Mouse (Mus musculus): ENCODE results near the gene Kcnq2. TPM values are rescaled to one million over a fixed set of nuclear protein-coding genes. Genes with fewer than 3 reads are reported as not detected.

Gene Kcnq2
- polyA plus RNA-seq, 1 experiment, result not detected

DNA sequence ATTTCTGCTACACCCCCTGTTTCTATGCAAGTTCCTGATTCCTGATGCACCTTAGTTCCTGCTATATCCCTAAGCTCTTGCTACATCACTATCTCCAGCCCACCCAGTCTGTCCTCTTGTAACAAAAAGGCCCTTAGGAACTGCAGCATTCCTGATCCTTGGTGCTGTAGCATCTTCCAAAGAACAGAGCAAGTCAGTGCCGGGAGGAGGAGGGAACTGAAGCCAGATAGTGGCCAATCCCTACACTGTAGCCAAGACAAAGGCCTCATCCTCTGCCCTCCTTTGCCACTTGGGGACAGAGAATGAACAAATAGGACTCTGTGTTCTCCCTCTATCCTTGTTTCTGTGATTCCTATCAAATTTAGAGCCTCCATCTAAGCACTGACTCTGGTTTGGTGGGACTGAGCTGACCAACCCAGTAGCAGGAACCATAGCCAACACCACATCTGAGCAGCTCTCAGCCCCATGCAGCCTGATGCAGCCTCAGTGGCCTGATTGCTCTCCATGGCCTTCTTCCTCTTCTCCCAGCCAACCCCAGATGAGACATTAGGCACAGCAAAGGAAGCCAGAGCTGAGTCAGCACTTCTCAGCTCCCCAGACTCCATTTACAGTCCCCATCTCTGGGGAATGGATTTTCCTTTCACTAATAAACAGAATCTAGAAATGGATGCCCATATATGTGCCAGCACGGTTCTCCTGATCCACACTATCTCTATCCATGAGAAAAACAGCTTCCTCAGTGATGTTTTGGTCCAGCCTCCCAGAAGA lies 8.6 kb upstream of the Kcnq2 start:
- TF ChIP-seq POLR2A (IDR thresholded peaks at IDR 0.05; ENCODE audit: borderline replicate concordance, control insufficient read depth, low read depth, low read length), result no peak
- no peak for TF ChIP-seq CTCF (IDR thresholded peaks at IDR 0.05; ENCODE audit: control insufficient read depth, insufficient read depth, low read length)
- WGBS, result 54% methylated on average over 2 of the region's 2 CpGs
- Histone ChIP-seq H3K27ac (ENCODE audit: control insufficient read depth, insufficient read depth, low read depth, low read length, poor library complexity) (no peak overlapping the region), H3K4me1 (ENCODE audit: control insufficient read depth, insufficient read depth, low read length) (no peaks in the 10 kb centered on the region), H3K4me3 (replicated peaks; ENCODE audit: control insufficient read depth, low read depth, low read length) (no peak overlapping the region)

DNA sequence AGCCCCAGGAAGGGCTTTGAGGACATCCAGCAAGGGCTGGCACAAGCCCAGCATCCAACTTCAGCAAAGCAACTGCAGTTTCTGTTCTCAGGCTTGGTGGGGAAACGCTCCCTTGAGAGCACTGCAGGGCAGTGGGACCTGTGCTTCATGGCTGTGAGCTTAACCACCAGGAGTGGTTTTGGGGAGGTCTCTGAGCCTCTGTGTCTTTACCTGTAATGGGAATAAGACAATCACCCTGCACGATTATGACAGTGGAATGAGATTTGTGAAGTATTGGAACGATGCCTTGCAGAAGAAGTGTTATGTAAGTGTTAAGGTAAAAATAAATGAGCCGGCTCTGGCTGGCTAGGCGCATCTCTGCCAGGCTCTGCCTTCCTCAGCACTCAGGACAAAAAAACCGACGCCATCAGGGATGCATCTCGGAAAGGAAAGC lies 7.6 kb upstream of the Kcnq2 start:
- WGBS, result 60% methylated on average over 8 of the region's 8 CpGs

DNA sequence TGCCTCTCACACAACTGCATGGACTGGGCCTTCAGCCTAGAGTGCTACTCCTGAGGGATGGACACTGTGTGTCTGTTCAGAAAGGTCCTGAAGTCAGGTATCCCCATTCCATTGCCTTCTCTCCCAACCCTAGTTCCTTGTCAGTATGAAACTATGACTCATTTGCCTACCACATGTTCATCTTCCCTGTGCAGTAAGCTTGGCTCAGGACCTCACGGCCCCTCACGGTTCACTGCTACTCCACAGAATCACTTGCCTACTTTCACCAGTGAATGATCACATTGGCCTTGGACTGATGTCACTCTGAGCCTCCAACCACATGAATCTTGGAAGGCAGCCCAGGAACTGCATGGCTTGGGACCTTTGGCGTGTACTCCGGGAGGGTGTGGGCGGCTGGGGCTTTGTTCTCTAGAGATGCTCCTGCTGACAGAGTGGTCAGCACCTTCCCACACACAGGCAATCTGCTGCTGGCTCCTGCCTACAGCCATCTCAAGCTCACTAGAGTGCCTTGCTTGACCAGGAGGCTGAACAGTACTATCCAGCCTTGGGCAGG lies 4.6 kb upstream of the Kcnq2 start:
- TF ChIP-seq CTCF (IDR thresholded peaks at IDR 0.05; ENCODE audit: control insufficient read depth, insufficient read depth, low read length) (no peak), POLR2A (IDR thresholded peaks at IDR 0.05; ENCODE audit: borderline replicate concordance, control insufficient read depth, low read depth, low read length) (no peak)
- 88% methylated on average over 5 of the region's 5 CpGs for WGBS
- Histone ChIP-seq H3K27ac (ENCODE audit: control insufficient read depth, insufficient read depth, low read depth, low read length, poor library complexity) (no peak overlapping the region), H3K4me1 (ENCODE audit: control insufficient read depth, insufficient read depth, low read length) (no peaks in the 10 kb centered on the region), H3K4me3 (replicated peaks; ENCODE audit: control insufficient read depth, low read depth, low read length) (no peak overlapping the region)

More for the DNA sequence above, 7.6 kb upstream of the Kcnq2 start:
- Histone ChIP-seq H3K4me3 (replicated peaks; ENCODE audit: control insufficient read depth, low read depth, low read length) (no peak overlapping the region), H3K4me1 (ENCODE audit: control insufficient read depth, insufficient read depth, low read length) (no peaks in the 10 kb centered on the region), H3K27ac (ENCODE audit: control insufficient read depth, insufficient read depth, low read depth, low read length, poor library complexity) (no peak overlapping the region)
- TF ChIP-seq CTCF (IDR thresholded peaks at IDR 0.05; ENCODE audit: control insufficient read depth, insufficient read depth, low read length), result no peak
- TF ChIP-seq POLR2A (IDR thresholded peaks at IDR 0.05; ENCODE audit: borderline replicate concordance, control insufficient read depth, low read depth, low read length), result no peak

DNA sequence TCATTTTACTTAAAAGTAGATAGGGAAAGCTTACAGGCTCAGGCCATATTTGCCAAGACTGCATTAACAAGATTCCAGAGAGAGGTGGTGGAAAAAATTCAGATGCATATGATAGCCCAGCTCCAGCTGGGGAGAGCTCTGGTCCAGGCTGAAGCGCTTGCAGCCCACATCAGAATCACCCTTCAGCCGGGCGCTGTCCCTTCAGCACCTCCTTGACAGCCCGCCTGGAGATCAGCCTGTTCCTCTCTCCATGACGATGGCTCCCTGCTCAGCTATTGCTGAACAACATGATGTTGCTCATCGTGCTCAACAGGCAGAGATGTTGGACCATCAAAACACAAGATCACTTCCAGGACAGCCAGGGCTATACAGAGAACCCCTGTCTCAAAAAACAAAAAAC lies 1.8 kb upstream of the Kcnq2 start:
- Histone ChIP-seq H3K27ac (ENCODE audit: control insufficient read depth, insufficient read depth, low read depth, low read length, poor library complexity) (no peak overlapping the region; the same call in 1 of the 2 replicates), H3K4me3 (replicated peaks; ENCODE audit: control insufficient read depth, low read depth, low read length) (no peak overlapping the region), H3K4me1 (ENCODE audit: control insufficient read depth, insufficient read depth, low read length) (no peaks in the 10 kb centered on the region)
- WGBS, result 3% methylated on average over 6 of the region's 6 CpGs
- TF ChIP-seq POLR2A (IDR thresholded peaks at IDR 0.05; ENCODE audit: borderline replicate concordance, control insufficient read depth, low read depth, low read length) (no peak), CTCF (IDR thresholded peaks at IDR 0.05; ENCODE audit: control insufficient read depth, insufficient read depth, low read length) (no peak)

DNA sequence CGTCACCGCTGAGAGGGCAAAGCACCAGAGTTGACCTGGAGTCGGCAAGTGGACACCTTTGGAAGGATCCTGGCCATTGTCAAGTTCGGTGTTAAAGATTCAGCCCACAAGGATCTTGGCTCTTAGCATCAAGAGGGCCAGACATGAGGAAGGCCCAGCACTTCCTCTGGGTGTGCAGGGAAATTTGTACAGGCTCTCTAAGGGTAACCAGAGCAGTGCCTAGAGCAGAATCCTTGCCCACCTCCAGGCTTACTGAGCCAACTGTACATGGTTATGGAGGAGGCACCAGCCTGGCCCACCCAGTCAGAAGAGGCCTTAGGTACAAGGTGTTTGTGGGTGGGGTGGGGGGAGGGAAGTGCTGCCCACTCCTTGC lies 332 bp upstream of the Kcnq2 start:
- Histone ChIP-seq H3K4me1 (ENCODE audit: control insufficient read depth, insufficient read depth, low read length) (no peaks in the 10 kb centered on the region), H3K4me3 (replicated peaks; ENCODE audit: control insufficient read depth, low read depth, low read length) (no peak overlapping the region), H3K27ac (ENCODE audit: control insufficient read depth, insufficient read depth, low read depth, low read length, poor library complexity) (no peak overlapping the region)
- 12% methylated on average over 4 of the region's 4 CpGs for WGBS
- no peak for TF ChIP-seq CTCF (IDR thresholded peaks at IDR 0.05; ENCODE audit: control insufficient read depth, insufficient read depth, low read length)
- no peak for TF ChIP-seq POLR2A (IDR thresholded peaks at IDR 0.05; ENCODE audit: borderline replicate concordance, control insufficient read depth, low read depth, low read length)

DNA sequence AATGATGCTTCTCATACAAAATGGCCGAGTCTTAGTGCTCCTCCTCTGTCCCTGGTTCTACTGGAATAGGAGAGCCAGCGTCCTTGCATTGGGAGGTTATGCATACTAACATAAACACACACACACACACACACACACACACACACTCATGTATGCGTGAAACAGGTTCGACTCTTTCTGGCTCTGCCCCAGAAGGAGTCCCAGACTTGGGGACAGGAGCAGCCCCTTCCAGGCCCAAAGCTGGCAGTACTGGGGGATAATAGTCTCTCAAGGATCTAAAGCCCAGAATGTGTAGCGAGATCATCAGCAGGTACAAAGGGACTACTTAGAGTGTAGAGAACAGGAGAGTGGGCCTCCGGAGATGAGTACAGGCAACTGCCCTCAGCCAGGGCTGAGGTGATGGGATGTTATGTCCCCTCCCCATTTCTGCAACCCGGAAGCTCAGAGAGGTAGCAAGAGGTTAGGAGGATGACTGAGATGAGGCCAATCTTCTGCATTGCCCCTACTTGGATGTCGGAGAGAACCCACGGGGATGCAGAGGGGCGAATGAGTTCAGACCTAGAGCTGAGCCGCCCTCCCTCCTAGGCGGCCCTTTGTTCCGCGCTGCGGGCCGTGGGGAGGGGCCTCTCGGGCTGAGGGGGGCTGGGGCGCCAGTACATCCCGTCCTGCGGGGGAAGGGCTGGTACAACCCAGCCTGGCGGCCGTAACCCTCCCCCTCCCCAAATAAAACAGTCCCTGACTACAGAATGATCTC lies 1.1 kb downstream of the Kcnq2 start:
- TF ChIP-seq CTCF (IDR thresholded peaks at IDR 0.05; ENCODE audit: control insufficient read depth, insufficient read depth, low read length) (no peak), POLR2A (IDR thresholded peaks at IDR 0.05; ENCODE audit: borderline replicate concordance, control insufficient read depth, low read depth, low read length) (no peak)
- Histone ChIP-seq H3K4me3 (replicated peaks; ENCODE audit: control insufficient read depth, low read depth, low read length) (no peak overlapping the region), H3K27ac (ENCODE audit: control insufficient read depth, insufficient read depth, low read depth, low read length, poor library complexity) (no peak overlapping the region), H3K4me1 (ENCODE audit: control insufficient read depth, insufficient read depth, low read length) (no peaks in the 10 kb centered on the region)
- 12% methylated on average over 22 of the region's 22 CpGs for WGBS

DNA sequence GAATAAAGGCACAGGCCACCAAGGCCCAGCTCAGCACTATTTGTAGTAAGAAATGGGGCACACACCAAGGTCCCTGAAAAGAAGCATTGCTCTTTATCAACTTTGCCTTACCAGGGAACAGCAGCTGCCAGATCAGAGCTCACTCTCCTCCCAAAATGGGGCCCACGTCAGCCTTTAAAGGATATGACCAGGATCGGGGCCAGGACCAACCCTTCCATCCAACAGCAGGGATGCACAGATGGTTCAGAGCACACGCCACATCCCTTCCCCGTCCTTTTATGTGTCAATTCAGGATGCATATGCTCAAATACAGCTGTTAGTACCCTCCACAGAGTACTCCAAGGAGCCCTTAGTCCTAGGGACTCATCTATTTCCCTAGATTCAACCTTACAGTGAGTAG lies 4.9 kb downstream of the Kcnq2 start:
- H3K27ac ChIP-seq (ENCODE audit: control insufficient read depth, insufficient read depth, low read depth, low read length, poor library complexity), result no peak overlapping the region
- WGBS, result 66% methylated on average over 4 of the region's 4 CpGs
- no peaks in the 10 kb centered on the region for H3K4me1 ChIP-seq (ENCODE audit: control insufficient read depth, insufficient read depth, low read length)
- no peak for TF ChIP-seq POLR2A (IDR thresholded peaks at IDR 0.05; ENCODE audit: borderline replicate concordance, control insufficient read depth, low read depth, low read length)
- H3K4me3 ChIP-seq (replicated peaks; ENCODE audit: control insufficient read depth, low read depth, low read length), result no peak overlapping the region

DNA sequence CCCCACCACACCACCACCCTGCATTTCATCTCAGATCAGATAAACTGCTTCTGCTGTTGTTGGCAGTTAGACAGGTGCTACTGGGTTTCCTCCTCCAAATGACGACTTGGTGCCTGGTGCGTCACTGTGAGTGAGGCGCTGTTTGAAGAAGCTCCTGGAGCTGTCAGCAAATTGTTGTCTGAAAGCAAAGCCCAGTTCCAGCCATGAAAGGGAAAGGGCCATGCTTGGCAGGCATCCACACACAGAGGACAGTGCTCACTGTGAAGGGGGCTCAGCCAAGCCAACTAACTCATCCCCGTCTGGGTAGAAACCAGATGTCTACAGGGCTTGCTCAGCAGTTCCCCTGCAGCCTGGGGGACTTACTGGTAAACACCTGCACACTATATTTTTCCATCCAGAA lies 6.1 kb downstream of the Kcnq2 start:
- TF ChIP-seq CTCF (IDR thresholded peaks at IDR 0.05; ENCODE audit: control insufficient read depth, insufficient read depth, low read length) (no peak), POLR2A (IDR thresholded peaks at IDR 0.05; ENCODE audit: borderline replicate concordance, control insufficient read depth, low read depth, low read length) (no peak)
- Histone ChIP-seq H3K4me3 (replicated peaks; ENCODE audit: control insufficient read depth, low read depth, low read length) (no peak overlapping the region), H3K27ac (ENCODE audit: control insufficient read depth, insufficient read depth, low read depth, low read length, poor library complexity) (no peak overlapping the region), H3K4me1 (ENCODE audit: control insufficient read depth, insufficient read depth, low read length) (no peaks in the 10 kb centered on the region)
- 64% methylated on average over 4 of the region's 4 CpGs for WGBS

All from bone marrow, adult 2 months (tissue).